Mouse (Mus musculus) ovary, postnatal 36 days (tissue): ENCODE results near the gene Fhad1.
A peak's percentile ranks its signal among the peaks of the same experiment; 100 is the strongest.

Source experiments
- DNase-seq: peaks from one replicate; pipeline ENCODE4 v3.0.0; 2022; ENCODE audit warnings: low spot score, mixed read lengths

Gene Fhad1

DNA sequence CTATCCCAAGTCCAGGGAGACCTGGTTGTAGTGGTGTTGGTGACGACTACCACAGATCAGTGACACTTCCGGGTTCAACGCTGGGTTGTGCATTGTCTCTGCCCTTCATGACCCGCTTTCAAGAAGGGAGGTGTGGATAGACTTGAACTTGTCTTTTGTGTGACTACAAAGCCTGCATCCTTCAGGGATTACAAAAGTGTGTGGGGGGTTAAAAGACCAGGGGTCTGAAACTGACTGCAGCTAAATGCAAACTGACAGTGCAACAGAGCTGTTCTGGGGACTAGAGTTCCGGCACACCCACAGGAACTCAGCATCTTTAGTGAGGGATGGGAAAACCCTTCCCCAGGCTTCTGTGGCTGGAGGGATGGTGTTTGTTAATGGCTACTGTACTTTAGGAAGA is 83.4 kb downstream of the Fhad1 start:
- DNase-seq = no peak

DNA sequence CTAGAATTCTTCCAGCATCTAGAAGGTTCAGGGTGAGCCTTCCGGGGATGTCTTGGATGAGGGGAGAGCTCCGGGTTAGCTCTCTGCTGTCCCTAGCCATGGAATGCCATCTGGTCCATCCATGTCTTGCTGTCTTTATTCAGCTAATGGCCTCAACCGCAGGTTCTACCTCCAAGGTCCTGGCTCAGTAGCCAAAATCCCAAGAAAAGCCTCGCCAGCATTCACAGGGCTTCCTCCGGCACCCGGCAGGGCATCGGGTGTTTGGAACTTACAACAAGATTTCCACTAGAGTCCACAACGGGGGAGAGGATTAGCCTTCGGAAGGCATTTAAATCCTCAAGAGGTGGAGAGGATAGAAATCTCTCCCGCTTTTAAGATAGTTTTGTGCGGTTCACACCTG is 84.9 kb downstream of the Fhad1 start:
- no peak for DNase-seq

- DNase-seq = peak; percentile 28
Observed at GRCm38 (mm10) chr4:141928881-141929281, 86.0 kb downstream of the Fhad1 start.

- no peak for DNase-seq
Observed at GRCm38 (mm10) chr4:141925781-141926345, 89.0 kb downstream of the Fhad1 start.

DNA sequence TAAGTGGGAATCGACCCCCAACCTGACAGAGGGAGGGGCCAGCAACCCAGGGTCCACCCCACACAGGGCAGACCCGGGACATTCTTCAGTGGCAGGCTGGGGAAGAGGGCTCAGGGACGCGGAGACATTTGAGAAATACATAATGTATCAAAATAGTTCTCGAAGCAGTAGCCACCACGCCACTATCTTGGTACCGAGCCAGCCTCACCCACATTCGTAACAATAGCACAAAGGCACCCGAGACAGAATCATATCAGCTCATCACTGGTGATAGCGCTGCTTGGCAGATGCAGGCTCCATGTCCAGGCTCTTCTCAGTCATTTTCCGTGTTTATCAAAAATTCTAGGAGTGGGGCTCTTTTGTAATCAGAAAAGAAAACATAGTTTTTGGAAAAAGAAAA is 90.9 kb downstream of the Fhad1 start:
- no peak for DNase-seq

- DNase-seq = no peak
Observed at GRCm38 (mm10) chr4:141920391-141920790, 94.5 kb downstream of the Fhad1 start.

DNA sequence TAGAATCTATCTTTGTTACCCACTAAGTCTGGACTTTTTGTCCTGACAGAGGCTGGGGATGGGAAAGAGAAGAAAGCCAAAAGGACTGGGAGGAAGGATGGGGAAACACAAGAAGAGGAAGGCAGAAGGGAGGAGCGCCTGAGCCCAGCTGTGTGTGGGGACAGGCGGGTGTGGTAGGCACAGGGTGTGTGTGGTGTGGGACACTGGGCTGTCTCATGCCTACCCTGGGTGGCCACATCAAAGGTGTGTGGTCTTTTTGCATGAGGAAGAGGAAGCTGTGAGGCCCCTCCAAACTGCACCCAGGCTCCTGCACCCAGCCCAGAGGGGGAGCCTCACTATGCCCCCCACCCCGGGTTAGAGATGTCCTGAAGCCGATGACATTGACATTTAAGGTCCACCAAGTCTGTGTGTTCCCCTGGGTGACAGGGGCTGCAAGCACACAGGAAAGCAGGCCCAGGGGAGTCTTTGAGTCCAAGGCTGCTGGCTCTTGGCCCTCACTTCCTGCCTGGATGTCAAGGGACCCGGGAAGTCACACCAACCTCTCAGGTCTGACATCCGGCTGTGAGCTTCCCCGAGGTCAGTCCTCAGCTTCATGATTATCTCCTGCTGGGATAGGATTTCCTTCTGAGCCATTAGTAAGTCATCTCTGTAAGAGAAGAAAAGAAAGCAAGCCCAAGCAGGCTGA is 97.0 kb downstream of the Fhad1 start:
- DNase-seq = no peak

DNA sequence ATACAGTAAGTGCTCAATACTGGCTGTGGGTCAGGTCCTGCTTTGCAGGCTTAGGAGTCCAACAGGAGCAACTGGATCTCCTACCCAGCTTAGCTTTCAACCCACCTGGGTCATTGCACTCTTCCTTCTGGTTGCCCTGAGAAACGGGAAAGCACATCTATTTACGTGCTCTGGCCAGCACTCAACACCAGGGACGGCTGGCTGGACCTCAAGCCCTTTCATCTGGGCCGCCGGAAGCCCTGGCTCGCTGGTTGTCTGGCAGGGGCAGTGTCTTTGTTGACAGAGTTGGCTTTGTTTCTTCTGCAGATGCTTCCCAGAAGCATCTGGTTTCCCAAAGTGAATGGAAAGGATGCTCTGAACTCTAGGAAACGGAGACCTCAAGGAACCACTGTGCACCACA is 100.8 kb downstream of the Fhad1 start:
- peak; percentile 45 for DNase-seq

- DNase-seq = no peak
Observed at GRCm38 (mm10) chr4:141913201-141913993, 101.5 kb downstream of the Fhad1 start.

DNA sequence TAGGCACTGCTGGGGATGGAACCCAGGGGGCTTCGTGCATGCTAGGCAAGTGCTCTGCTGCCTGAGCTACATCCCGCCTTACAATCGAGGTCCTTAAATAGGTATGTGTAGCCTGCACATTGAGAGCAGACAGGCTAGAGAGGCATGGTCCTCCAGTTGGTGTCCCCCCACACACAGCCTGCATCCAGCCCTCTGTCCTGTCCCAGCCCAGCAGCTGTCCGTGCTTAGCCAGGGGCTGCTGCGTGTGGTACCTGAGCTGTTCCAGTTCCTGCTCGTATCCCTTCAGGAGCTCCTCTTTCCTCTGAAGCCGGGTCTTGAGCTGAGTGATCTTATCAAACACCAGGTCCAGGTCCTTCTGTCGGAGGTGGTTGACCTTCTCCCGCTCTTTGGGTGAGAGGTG is 110.2 kb downstream of the Fhad1 start:
- no peak for DNase-seq

GRCm38 (mm10) chr4:141902479-141902858 is 112.4 kb downstream of the Fhad1 start:
- DNase-seq = no peak

DNA sequence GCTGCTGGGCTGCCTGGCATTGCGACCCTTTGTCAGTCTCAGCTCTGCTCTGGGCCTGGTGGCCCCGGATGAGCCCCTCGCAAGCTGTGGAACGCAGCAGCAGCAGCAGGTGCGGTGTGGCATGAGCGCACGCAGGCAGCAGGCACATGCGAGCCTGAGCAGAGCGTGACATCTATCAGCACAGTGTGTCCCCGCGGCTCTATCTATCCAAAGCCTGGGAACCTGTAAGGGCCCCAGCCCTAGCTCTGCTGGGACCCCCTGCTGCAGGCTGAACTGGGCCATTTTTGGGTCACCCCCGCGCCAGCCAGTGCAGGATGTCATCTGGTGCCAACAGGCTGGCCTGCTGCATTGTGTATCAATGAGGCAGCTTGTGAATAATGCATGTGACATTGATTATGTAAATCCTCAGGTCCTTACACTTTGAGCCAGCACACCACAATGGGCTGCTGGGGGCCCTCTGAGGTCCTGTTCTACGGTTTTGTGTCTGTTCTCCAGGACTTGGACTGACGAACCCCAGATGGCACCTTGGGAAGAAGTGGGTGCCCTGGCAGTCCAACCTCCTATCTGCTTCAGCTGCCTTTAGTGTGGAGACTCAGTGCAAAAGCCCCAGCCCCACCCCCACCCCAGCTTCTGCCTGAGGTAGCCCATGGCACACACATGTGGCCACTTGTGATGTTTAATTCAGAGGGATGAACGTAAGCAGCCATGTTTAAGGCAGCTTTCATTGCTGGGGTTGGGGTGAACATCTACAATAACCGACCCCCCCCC is 113.0 kb downstream of the Fhad1 start:
- DNase-seq = no peak

- DNase-seq = no peak
Observed at GRCm38 (mm10) chr4:141900421-141900820, 114.5 kb downstream of the Fhad1 start.

DNA sequence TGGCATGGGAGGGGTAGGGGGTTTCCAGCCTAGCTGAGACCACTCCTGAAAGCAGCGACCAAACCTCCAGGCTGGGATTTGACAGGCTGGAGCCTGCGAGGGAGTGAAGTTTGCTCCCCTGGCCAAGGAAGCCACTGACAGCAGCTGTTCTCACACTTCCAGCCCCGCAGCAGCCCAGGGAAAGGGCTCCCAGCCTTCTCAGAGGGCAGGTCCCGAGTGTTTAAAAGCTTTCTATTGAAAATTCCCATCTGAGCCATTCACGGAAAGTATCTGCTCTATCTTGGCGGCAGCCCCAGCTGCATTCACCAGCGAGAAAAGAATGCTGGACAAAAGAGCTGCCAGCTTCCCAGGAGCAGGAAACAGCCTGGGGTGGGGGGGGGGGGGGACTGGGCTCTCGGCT is 114.9 kb downstream of the Fhad1 start:
- DNase-seq = no peak

GRCm38 (mm10) chr4:141898905-141899304 is 116.0 kb downstream of the Fhad1 start:
- no peak for DNase-seq

DNA sequence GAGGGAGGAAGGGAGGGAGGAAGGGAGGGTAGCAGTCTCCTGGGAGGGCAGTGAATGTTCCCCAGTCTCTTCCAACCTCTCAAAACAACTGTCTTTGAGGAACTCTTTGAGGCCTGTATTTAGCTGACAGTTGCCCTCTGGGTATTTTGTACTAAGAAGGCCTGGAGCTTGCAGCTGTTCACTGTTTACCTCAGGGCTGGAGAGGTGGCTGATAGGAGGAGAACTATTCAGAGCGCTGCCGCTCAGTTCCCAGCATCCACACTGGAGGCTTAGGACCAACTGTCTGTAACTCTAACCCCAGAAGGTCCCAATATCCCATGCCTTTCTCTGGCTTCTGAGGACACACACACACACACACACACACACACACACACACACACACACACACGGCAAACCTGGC is 117.0 kb downstream of the Fhad1 start:
- DNase-seq = no peak

GRCm38 (mm10) chr4:141897225-141897624 is 117.7 kb downstream of the Fhad1 start:
- DNase-seq = no peak

GRCm38 (mm10) chr4:141895772-141896171 is 119.1 kb downstream of the Fhad1 start:
- DNase-seq = no peak

- no peak for DNase-seq
Observed at GRCm38 (mm10) chr4:141893157-141893784, 121.6 kb downstream of the Fhad1 start.

DNA sequence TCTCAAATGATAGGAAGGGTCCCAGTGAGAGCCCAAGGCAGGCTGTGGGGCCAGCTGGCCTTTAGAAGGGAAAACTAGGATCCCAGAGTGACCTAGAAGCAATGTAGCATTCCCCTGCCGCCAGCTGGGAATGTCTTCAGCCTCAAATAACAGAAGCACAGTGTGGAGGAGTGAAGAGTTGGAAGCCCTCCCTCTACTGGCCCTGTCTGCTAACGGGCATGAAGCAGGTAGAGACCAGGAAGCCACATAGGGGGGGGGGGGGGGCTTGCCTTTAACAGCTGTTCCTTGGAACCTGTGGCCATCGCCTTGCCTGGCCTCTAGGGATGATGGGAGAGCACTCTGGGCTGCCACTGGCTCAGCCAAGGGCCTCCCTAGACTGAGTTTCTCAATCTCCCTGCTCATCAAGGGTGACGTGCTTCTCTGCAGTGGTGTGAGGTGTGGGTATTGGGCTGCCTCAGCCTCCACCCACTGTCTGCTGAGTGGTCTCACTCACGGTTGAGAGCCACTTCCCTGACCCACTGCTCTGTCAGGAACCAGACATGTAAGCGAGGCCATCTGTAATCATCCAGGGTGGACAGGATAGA is 128.4 kb downstream of the Fhad1 start:
- DNase-seq = no peak

- no peak for DNase-seq
Observed at GRCm38 (mm10) chr4:141885451-141885850, 129.4 kb downstream of the Fhad1 start.

DNA sequence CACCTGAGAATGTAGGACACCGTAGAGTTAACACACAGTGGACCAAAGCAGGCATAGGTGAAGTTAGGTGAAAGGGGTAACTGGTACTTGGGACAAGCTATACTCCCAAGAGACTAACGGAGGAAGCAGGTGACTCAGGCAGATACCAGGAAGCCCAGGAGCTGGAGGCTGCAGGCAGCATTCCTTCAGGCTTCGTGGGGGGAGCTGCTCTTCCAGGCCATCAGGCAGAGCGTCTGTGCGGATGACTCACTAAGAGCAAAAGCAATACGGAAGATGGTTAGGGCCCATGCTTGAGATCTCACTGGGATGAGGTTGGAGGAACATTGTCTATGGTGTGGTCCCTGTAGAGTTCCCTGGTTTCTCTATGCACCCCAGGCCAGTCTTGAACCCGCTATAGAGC is 132.0 kb downstream of the Fhad1 start:
- DNase-seq = no peak
